In genomic region chr7:90148516-90148915, GRCm38 (mm10) we compare ENCODE assay signal across 25 mouse cellular contexts. TPM values are rescaled to one million over a fixed set of nuclear protein-coding genes. Genes with fewer than 3 reads are reported as not detected.
DNase-seq lines count a peak whose midpoint lies in the region; ATAC-seq and TF ChIP-seq lines count a peak whose summit lies in the region.
"Had no signal": no experiment of that assay in that cellular context is flagged by ENCODE, and none has a peak within 500 bp of the region (broad histone marks: within the 10 kb centered on the region; RNA-seq: fewer than 3 reads in every experiment).

No protein-coding gene starts in this region.

- H3K9ac ChIP-seq in heart, postnatal 0 days (replicated peaks; ENCODE audit: low read depth, low read length), result no peak overlapping the region
- no peak overlapping the region for H3K9ac ChIP-seq in heart, embryonic 12.5 days
- peak overlapping the region; percentile 64 for H3K9ac ChIP-seq in liver, embryonic 13.5 days
- H3K9ac ChIP-seq: hindbrain, embryonic 12.5 days; lung, embryonic 15.5 days; stomach, embryonic 15.5 days had no signal

- intact Hi-C loops in gastrocnemius, adult 2 months (cut with DNase I), result loop anchor here (10.0 kb wide), 1 partner anchor 116 kb away; the partner anchor contains the start of gene Ccdc83

- no peak for TF ChIP-seq EP300 in heart, postnatal 0 days (IDR thresholded peaks at IDR 0.05; ENCODE audit: low read depth)

- no peak overlapping the region for H3K4me3 ChIP-seq in gastrocnemius, adult 2 months
- no peak overlapping the region for H3K4me3 ChIP-seq in heart, postnatal 0 days (ENCODE audit: low read depth, low read length)
- H3K4me3 ChIP-seq in heart, embryonic 12.5 days, result no peak overlapping the region
- peak overlapping the region; percentile 14; the same call in 1 of the 2 replicates for H3K4me3 ChIP-seq in liver, embryonic 13.5 days (replicated peaks)
- H3K4me3 ChIP-seq: forebrain, embryonic 10.5 days; hindbrain, embryonic 12.5 days; lung, embryonic 15.5 days; midbrain, embryonic 10.5 days; stomach, embryonic 15.5 days had no signal

- ATAC-seq in heart, postnatal 0 days (ENCODE audit: insufficient read depth, low read depth), result no peak
- ATAC-seq in heart, embryonic 12.5 days (ENCODE audit: insufficient number of reproducible peaks, low FRiP score), result no peak
- no peak for ATAC-seq in liver, embryonic 13.5 days (ENCODE audit: low read depth)

- no peak for TF ChIP-seq CTCF in gastrocnemius, adult 2 months (IDR thresholded peaks at IDR 0.05)
- no peak for TF ChIP-seq CTCF in heart, postnatal 0 days (IDR thresholded peaks at IDR 0.05; ENCODE audit: low read depth)

- H3K4me1 ChIP-seq in heart, postnatal 0 days (ENCODE audit: control insufficient read depth, insufficient read depth), result peaks cover 47% of the 10 kb centered on the region
- H3K4me1 ChIP-seq in heart, embryonic 12.5 days (replicated peaks), result peaks cover 29% of the 10 kb centered on the region
- peaks cover 69% of the 10 kb centered on the region for H3K4me1 ChIP-seq in liver, embryonic 13.5 days (replicated peaks)

- WGBS in heart, postnatal 0 days, result 24% methylated on average over 1 of the region's 1 CpGs
- 44% methylated on average over 1 of the region's 1 CpGs for WGBS in heart, embryonic 12.5 days
- 79% methylated on average over 1 of the region's 1 CpGs for WGBS in liver, embryonic 13.5 days (ENCODE audit: insufficient replicate concordance)

- H3K27me3 ChIP-seq in heart, postnatal 0 days (ENCODE audit: control insufficient read depth, insufficient read depth, low read length), result no peaks in the 10 kb centered on the region
- H3K27me3 ChIP-seq in heart, embryonic 12.5 days (replicated peaks), result no peaks in the 10 kb centered on the region
- H3K27me3 ChIP-seq in liver, embryonic 13.5 days, result no peaks in the 10 kb centered on the region
- H3K27me3 ChIP-seq: hindbrain, embryonic 12.5 days; lung, embryonic 15.5 days; stomach, embryonic 15.5 days had no signal

- H3K9me3 ChIP-seq in heart, postnatal 0 days (replicated peaks; ENCODE audit: control insufficient read depth, low read length), result no peaks in the 10 kb centered on the region
- H3K9me3 ChIP-seq in heart, embryonic 12.5 days (replicated peaks), result no peaks in the 10 kb centered on the region
- no peaks in the 10 kb centered on the region for H3K9me3 ChIP-seq in liver, embryonic 13.5 days (replicated peaks)
- H3K9me3 ChIP-seq: forebrain, embryonic 10.5 days; G1E; hindbrain, embryonic 12.5 days; lung, embryonic 15.5 days; midbrain, embryonic 10.5 days; stomach, embryonic 15.5 days had no signal

- DNase-seq in gastrocnemius, adult 2 months, result no peak
- DNase-seq in gastrocnemius, postnatal 25 days, result no peak
- DNase-seq in heart, postnatal 0 days (ENCODE audit: low spot score), result no peak
- peak; percentile 8 for DNase-seq in NIH3T3 (ENCODE audit: low read depth)
- no peak for DNase-seq in liver, embryonic 13.5 days
- DNase-seq in B cell, adult 2 months, result no peak
- no peak for DNase-seq in cerebellum, adult 9-11 months
- DNase-seq: adrenal gland, postnatal 14 days; cerebellum, adult 11-12 months; cerebellum, postnatal 25 days; embryo, embryonic 11 days; heart, adult 11 months; layer of hippocampus, adult 9-11 months; retina, postnatal 1 day; thymus, adult 18-20 months; thymus, postnatal 4 days had no signal

- H3K4me2 ChIP-seq in heart, postnatal 0 days (ENCODE audit: low read depth, low read length), result peak overlapping the region; percentile 0; the same call in 1 of the 2 replicates
- H3K4me2 ChIP-seq in heart, embryonic 12.5 days, result no peak overlapping the region
- peak overlapping the region; percentile 61 for H3K4me2 ChIP-seq in liver, embryonic 13.5 days
- H3K4me2 ChIP-seq: hindbrain, embryonic 12.5 days; lung, embryonic 15.5 days; stomach, embryonic 15.5 days had no signal

- no peaks in the 10 kb centered on the region; the same call in 1 of the 2 replicates for H3K36me3 ChIP-seq in heart, postnatal 0 days (replicated peaks; ENCODE audit: control insufficient read depth, insufficient read depth, low read length)
- H3K36me3 ChIP-seq in heart, embryonic 12.5 days, result no peaks in the 10 kb centered on the region
- peaks cover 26% of the 10 kb centered on the region for H3K36me3 ChIP-seq in liver, embryonic 13.5 days
- H3K36me3 ChIP-seq: forebrain, embryonic 10.5 days; hindbrain, embryonic 12.5 days; midbrain, embryonic 10.5 days; stomach, embryonic 15.5 days had no signal

- H3K27ac ChIP-seq in gastrocnemius, adult 2 months, result peak overlapping the region; percentile 88
- H3K27ac ChIP-seq in heart, postnatal 0 days (ENCODE audit: low read depth), result 0 out of 2 replicates have a peak overlapping the region, but pooled peaks have one; percentile 36
- no peak overlapping the region for H3K27ac ChIP-seq in heart, embryonic 12.5 days (ENCODE audit: poor library complexity, severe bottlenecking)
- peak overlapping the region; percentile 89 for H3K27ac ChIP-seq in liver, embryonic 13.5 days
- H3K27ac ChIP-seq: forebrain, embryonic 10.5 days; hindbrain, embryonic 12.5 days; kidney, postnatal 0 days; lung, embryonic 15.5 days; macrophage; midbrain, embryonic 10.5 days; stomach, embryonic 15.5 days had no signal

RNA-seq across cellular contexts. Expression of gene Picalm, which starts 18.5 kb away (rescaled TPM):
- total RNA-seq in gastrocnemius, adult 2 months (2021), result 10 to 100 TPM; 87.9 to 93.4 TPM
- 10 to 100 TPM; 78.3 to 79.6 TPM for total RNA-seq in gastrocnemius, postnatal 25 days (2021)
- total RNA-seq in heart, postnatal 0 days (2014; rRNA removed; ENCODE audit: low replicate concordance), result 169 and 208 TPM in 2 replicates
- polyA plus RNA-seq in heart, postnatal 0 days (2015; fragmentation: Nextera tagmentation; extraction: Ambion mirVana), result 25.2 and 29.2 TPM in 2 replicates
- polyA plus RNA-seq in heart, embryonic 12.5 days (2016; fragmentation: Nextera tagmentation; extraction: Ambion mirVana), result 38.8 and 40.7 TPM in 2 replicates
- polyA plus RNA-seq in liver, embryonic 13.5 days (2015; fragmentation: Nextera tagmentation; extraction: Ambion mirVana), result 51.1 and 58.4 TPM in 2 replicates
